Mouse (Mus musculus) liver, embryonic 15.5 days (tissue): Measurements from ENCODE around the gene Thumpd2. TPM values are rescaled to one million over a fixed set of nuclear protein-coding genes. Genes with fewer than 3 reads are reported as not detected.

Experiments
- polyA plus RNA-seq: library from polyadenylated mRNA; unstranded; fragments of >200 nt; fragmentation: Nextera tagmentation; extraction: Ambion mirVana; gene quantifications from 2 replicates; pipeline ENCODE4 v1.2.1, GENCODE M21; 2015

Thumpd2 gene
- polyA plus RNA-seq, 1 experiment from 2014 or later = 5.8 TPM

Other genes starting within 250 kb of the Thumpd2 start
- gene Tmem178, start 120.5 kb downstream of the Thumpd2 start, polyA plus RNA-seq = 0.23 and 0.28 TPM in 2 replicates